Mouse (Mus musculus): Measurements from ENCODE around the gene Acot7. TPM values are rescaled to one million over a fixed set of nuclear protein-coding genes. Genes with fewer than 3 reads are reported as not detected.

Acot7 gene
- polyA plus RNA-seq, 3 experiments from 2014 or later: 124 to 249 (median 126) TPM

GRCm38 (mm10) chr4:152250615-152251014 is 72.7 kb downstream of the Acot7 start:
- no peak for ATAC-seq

DNA sequence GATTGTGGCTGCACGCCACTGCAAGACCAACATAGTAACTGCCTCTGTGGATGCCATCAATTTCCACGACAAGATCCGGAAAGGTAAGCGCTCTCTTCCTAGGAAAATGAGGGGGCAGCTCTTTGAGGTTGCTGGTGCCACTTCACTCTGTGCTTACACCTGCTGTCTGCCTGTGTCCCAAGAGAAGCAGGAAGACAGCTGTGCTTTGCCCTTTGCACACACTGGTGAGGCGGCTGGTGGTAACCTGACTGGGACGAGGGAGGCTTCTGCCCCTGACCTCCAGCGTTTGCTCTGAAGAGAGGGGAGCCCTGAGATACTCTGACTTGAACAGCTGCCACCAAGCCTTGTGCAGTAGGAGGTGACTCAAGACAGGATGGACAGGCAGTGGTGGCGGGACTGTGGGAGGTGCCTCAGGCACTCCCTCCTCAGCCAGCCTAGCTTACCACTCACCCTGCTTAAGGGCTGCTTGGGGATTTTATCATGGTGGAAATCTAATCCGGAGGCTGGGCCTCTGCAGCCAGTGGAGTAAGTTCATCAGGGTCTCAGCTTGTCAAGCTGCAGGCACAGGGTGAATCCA is 75.3 kb downstream of the Acot7 start:
- ATAC-seq: no peak

GRCm38 (mm10) chr4:152257070-152257469 is 79.1 kb downstream of the Acot7 start:
- ATAC-seq: no peak

- ATAC-seq: no peak
Observed at GRCm38 (mm10) chr4:152260451-152260850, 82.5 kb downstream of the Acot7 start.

DNA sequence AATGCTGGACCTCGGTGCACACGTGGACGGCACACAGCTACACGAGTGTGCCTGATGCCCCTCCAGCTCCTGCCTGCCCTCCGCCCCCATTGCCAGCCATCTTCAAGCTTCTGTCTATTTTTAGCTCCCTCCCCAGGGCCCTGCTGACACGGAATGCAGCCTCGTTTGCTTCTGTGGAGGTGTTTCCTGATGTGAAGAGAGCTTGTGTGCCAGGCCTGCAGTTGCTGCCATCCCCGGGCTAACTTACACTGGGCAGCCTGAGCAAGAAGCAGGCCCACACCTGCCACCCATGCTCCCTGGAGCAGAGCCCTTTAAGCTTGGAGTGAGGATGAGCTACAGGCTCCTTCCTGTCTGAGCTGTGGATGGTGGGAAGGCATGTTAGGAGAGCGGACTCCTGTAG is 84.3 kb downstream of the Acot7 start:
- no peak for ATAC-seq

GRCm38 (mm10) chr4:152263089-152263488 is 85.2 kb downstream of the Acot7 start:
- no peak for ATAC-seq

- no peak for ATAC-seq
Observed at GRCm38 (mm10) chr4:152263512-152264176, 85.7 kb downstream of the Acot7 start.

DNA sequence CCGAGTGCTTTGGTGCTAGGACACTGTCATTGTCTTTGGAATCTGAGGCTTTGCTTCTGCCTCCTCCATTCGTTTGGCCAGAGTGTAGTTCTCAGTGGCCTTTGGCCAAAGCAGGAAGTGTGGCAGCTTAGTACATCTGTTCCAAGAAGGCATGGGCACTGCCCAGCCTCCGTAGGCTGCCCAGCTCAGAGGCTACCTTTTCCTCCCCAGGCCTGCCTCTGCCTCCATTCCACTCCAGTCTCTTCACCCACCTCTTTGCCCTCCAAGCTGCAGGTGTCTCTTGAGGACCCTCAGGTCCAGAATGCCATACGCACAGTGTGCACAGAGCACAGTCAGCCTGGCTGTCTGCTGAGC is 86.2 kb downstream of the Acot7 start:
- no peak for ATAC-seq

GRCm38 (mm10) chr4:152264867-152265568 is 87.1 kb downstream of the Acot7 start:
- no peak for ATAC-seq

DNA sequence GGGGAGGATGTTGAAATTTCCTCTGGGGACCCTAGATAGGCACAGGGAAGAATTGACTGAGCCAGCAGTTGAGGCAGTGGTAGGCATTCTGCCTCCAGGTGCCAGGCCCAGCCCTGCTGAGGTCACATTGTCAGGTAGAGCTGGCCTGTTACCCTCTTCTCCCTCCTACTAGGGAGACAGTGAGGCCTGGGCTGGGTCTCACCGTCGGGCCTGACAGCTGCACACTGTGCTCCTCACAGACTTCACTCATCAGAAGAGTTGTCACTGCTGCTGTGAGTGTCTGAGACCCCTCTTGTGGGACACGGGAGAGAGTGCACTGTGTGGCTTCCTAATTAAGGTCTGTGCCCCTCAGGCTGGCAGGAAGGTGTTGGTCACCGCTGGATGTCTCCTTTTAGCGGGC is 87.9 kb downstream of the Acot7 start:
- ATAC-seq: no peak

DNA sequence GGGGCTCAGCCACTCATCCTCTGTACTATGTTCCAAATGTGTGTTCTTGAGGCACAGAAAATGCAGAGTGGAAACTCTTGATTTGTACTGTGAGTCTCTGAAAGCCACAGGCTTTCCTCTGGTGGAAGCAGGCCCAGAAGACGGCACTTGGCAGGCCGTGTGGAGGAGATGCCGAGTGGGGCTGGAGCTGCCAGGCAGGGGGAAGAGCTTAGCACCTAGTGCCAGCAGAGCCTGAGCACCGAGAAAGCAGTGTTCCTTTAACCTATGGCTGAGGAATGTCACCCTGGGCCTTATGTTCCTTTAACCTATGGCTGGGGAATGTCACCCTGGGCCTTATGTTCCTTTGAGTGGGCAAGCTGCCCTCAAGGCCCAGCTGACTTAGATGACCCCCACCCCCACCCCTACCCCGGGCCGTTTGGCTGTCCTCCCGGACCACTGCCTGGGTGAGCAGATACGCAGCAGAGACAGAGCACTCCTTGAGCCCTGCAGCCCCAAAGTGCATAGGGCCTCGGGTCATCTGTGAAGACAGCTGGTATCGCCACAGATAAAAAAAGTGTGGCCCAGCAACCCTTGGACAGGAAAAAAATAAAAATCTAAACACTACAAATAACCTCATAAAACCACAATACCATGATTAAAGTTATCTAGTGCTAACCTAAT is 88.4 kb downstream of the Acot7 start:
- no peak for ATAC-seq

- no peak for ATAC-seq
Observed at GRCm38 (mm10) chr4:152267748-152268369, 89.9 kb downstream of the Acot7 start.

GRCm38 (mm10) chr4:152269967-152270366 is 92.0 kb downstream of the Acot7 start:
- no peak for ATAC-seq

- no peak for ATAC-seq
Observed at GRCm38 (mm10) chr4:152270599-152270998, 92.7 kb downstream of the Acot7 start.

DNA sequence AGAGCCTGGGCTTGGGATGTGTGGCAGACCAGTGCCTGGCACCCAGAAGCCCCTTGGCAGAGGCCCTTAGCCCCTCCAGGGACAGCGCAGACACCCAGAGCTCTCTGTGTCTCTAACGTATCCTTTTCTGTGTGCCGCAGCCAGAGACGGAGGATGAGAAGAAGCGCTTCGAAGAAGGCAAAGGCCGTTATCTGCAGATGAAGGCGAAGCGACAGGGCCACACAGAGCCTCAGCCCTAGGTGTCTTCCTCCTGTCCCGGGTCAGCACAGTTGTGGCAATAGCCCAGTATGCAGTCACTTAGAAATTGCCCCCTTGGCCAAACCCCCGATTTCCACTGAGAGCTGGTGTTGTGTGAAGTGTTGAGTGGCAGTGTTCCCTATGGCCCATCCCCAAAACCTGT is 93.4 kb downstream of the Acot7 start:
- ATAC-seq: no peak

- ATAC-seq: no peak
Observed at GRCm38 (mm10) chr4:152272006-152272405, 94.1 kb downstream of the Acot7 start.

DNA sequence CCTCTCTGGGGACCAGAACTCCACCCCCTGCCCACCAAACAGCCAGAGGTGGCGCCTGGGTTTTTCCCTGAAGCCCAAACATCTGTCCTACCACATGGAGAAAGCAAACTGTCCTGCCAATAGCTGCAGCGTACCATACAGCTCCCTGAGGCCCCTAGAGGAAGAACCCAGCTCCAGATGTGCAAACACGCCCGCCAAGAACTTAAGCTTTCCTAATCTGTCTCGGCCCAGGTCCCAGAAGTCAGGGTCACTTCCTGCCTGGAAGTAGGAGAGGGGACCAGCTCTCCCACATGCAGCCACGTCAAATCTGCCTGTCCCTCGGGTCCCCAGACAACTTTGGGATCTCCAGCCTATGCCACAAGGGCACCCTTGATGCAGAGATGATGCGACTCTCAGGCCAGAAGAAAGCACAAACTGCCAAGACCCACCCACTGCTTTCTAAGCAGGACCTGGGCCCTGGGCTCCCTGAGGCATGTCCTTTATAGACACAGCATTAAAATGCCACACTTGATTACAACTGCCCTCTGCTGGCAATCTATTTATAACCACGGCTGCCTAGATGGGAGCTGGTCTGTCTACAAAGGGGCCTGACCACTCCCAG is 94.6 kb downstream of the Acot7 start:
- ATAC-seq: no peak

DNA sequence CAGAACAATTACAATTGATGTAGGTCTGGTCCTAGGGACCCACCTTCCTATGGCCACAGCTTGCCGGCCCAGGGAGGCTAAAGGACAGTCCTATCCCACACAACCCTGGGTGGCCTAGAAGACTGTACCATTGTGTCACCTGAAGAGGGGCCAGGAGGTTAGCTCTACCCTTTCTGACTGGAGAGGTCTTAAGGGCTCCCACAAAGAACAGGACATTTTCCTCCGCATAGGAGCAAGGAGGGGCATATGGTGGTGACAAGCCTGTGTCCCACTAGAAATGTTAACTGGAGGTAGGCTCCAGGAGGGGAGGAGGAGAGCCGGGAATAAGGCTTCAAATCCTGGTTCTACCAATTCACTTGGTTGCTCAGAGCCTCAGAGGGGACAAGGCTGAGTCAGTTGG is 95.3 kb downstream of the Acot7 start:
- no peak for ATAC-seq

GRCm38 (mm10) chr4:152273621-152274236 is 95.8 kb downstream of the Acot7 start, which contains the start of gene Gpr153:
Gene Gpr153 (plus strand): TSS chr4:152274232.
- no peak for ATAC-seq

GRCm38 (mm10) chr4:152274681-152275131 is 96.8 kb downstream of the Acot7 start:
- no peak for ATAC-seq

DNA sequence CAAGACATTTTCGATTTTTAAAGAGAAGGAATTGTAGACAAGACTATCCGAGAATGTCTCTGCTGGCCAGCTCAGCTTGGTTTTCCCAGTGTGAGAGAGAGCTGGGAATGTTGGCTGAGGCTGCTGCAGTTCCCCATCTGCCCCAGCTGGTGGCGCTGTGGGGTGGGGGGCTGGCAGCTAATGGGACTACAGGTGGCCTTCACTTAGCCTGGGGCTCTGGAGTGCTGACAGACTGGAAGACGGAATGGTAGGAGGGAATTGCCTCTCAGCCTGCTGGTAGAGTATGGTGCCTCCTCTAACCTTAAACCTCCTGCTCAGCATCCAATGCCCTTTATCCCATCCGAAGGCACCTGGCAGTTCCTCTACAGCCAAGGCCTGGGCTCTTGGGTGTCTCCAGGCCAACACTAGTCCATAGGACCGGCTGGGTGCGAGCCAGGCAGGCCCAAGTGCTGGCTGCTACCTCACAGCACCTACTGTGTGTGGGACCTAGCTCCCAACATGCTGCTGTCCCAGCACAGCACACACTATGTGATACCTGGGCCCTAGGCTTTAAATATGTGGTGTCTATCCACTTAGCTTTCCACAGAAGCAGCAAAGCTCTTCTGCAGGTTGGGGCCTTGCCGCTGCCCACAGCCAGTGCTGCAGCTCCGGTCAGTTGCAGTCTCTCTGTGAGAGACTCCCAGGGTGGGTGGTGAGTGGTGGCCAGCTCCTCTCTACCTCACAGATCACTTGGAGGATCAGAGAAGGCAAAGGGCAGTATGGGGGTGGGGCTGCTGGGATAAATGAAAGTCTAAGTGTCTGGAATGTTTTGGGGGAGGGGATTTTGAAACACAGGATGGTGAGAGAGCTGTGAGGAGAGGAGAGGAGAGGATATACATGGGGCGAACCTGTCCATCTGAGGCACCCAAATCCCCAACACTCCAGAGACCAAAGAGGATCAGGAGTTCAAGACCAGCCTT is 98.7 kb downstream of the Acot7 start:
- no peak for ATAC-seq
